Mouse (Mus musculus) cerebral cortex, adult 2 months (tissue): ENCODE results near the gene Tapbp.

Source experiments
- WGBS: fragments of 180-500 bp; shearing (Covaris S2); methylation state at CpG from one replicate; pipeline ENCODE4 v1.1.7; 2018; 5-methylcytosine and 5-hydroxymethylcytosine counted together

Gene Tapbp

GRCm38 (mm10) chr17:33915671-33916250 lies at the start of gene Tapbp, which contains the start of gene Zbtb22:
Gene Tapbp (plus strand): TSS chr17:33915899.
Gene Zbtb22 (plus strand): TSS chr17:33915904.
- whole genome bisulfite sequencing, result 1% methylated on average over 34 of the region's 34 CpGs

- 90% methylated on average over 4 of the region's 12 CpGs for WGBS
Measured at GRCm38 (mm10) chr17:33873537-33873936, 42.2 kb upstream of the Tapbp start, which contains the start of gene Gm7029. Gene Gm7029 (plus strand): TSS chr17:33873837.

DNA sequence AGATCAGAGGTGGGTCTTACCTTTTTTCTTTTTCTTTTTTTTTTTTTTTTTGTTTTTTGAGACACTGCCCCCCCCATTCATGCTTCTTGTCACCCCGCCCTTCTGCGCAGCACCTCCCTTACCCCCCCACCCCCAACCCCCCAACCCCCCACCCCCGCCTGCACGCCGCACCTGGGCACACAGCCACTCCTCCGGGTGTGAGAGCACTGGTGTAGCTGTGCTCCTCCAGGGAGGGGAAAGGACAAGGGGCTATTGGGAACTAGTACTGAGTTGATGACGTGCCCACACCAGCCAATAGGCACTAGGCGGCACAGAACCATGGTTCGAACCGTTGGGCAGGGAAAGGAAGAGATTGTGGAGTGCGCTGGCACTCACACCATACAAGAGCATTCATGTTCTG lies 41.3 kb upstream of the Tapbp start:
- WGBS, result 89% methylated on average over 11 of the region's 11 CpGs

DNA sequence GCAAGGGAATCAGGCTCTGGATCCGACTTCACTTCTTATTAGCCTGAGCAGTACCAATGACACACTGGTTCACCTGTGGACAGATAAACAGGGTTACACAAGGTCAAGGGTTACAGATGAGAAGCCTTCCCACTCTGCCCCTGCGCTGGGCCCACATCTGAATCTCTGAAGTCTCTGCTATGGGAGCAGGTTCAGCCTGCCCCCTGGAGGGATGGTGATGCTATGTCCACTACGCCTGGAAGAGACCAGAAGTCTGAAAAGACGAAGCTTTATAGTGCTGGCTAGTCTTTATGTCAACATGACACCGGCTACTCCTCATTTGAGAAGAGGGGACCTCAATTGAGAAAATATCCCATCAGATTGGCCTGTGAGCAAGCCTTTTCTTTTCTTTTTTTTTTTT lies 39.9 kb upstream of the Tapbp start:
- 85% methylated on average over 5 of the region's 5 CpGs for WGBS

DNA sequence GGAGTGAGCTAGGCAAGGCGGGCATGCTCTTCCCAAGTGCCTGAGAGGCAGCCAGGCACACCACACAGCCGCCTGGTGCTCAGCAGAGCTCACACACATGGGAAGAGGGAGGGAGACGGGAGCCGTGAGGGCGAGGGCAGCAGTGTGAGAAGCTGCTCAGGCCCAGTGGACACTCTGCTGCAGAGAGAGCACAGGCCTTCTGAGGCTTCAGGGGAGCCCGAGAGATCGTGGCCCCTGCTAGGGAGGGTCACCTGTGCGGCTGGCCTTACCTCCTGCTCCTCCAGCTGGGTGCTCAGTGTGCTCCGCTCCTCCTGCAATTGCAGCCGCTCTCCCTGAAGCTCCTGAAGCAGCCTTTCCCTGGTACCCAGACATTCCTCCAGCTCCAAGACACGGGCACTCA lies 31.4 kb upstream of the Tapbp start:
- 92% methylated on average over 10 of the region's 11 CpGs for WGBS

DNA sequence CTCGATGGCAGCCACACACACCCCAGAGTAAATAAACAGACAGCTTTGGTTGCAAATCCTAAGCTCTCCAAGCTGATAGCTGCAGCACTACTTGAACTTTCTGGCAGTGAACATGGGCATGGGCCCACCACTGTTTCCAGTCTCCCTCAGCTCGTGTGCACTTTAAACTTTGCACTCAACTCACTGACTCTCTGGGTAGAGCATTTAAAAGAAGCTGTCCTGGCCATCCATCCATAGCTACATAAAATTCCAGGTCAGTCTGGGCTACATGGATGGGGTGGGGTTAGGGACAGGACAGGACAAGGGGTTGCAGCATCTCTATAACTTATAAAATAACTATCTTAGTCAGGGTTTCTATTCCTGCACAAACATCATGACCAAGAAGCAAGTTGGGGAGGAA lies 27.9 kb upstream of the Tapbp start:
- 77% methylated on average over 2 of the region's 2 CpGs for WGBS

GRCm38 (mm10) chr17:33889941-33890532 lies 25.7 kb upstream of the Tapbp start:
- under 1% methylated on average over 44 of the region's 44 CpGs for WGBS

DNA sequence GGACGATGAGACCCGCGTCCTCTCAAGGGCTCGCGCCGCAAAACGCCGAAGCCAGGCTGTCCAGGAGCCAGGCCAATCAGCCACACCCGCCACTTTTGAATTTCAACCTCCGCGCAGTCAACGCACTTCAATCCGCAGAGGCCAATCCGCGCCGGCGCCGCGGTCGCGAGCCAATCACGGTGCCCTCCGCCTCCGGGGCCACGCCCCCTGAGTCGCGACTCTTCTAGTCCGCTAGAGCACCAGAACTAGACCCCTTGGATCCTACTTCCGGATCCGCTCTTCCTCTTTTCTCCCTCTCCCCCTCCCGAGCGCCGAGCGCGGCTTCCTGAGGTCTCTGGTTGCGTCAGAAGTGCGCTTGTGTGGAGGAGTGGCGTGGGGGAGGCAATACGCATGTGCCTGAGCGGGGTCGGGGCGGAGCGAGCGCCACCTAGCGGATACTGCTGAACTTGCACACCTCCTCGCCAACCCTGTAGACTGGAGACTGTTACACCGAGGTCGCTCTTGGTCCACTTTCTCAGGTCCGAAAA lies 25.1 kb upstream of the Tapbp start, which contains the start of gene Kifc1:
Gene Kifc1 (minus strand): TSS at position 129 of the 527 bp plus-strand sequence.
- WGBS, result under 1% methylated on average over 49 of the region's 49 CpGs

- WGBS, result 51% methylated on average over 2 of the region's 2 CpGs
Measured at GRCm38 (mm10) chr17:33891357-33891756, 24.3 kb upstream of the Tapbp start.

- 68% methylated on average over 6 of the region's 6 CpGs for WGBS
Measured at GRCm38 (mm10) chr17:33891892-33892291, 23.8 kb upstream of the Tapbp start.

DNA sequence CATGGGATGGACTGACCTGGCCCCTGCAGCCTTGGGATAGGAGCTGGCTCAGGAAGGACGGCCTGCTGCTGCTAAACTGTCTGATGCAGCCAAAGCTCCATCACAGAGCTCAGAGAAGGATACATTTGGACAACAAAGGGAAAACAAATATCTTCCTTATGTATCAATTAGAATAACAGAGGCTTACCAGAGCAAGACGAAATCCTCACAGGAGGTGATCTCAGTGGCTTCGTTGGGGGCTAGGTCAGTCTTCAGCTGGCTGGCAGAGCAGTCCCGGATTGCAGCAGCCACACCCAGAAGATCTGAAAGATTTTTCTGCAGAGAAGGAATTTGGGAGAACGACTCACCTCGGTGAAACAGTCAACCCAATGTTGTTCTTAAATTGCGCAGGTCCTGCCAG lies 23.3 kb upstream of the Tapbp start:
- WGBS, result 47% methylated on average over 7 of the region's 7 CpGs

GRCm38 (mm10) chr17:33893011-33893410 lies 22.7 kb upstream of the Tapbp start:
- 86% methylated on average over 4 of the region's 4 CpGs for WGBS

DNA sequence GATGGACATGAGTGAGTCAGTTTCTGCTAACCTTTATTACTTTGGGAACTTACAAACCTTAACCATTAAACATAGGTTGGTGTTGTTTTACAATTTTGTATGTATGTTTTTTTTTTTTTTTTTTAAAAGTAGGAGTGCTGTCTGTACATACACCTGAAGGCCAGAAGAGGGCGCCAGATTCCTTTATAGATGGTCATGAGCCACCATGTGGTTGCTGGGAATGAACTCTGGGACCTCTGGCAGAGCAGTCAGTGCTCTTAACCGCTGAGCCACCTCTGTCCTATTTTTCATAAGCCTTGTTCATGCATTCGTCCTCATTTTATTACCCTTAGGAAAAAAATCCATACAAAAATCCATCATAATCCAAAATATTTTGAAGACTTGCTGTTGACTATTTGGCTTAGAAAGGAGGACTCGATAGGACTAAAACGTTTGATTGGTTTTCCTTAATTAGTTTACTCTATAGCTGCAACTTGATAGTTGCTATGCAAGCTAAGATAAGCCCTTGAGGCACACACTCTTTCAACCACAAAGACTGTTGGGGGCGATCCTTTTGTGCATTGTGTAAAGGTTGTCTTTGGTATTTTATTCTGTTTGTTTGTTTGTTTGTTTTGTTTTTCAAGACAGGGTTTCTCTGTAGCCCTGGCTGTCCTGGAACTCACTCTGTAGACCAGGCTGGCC lies 18.4 kb upstream of the Tapbp start:
- WGBS, result 44% methylated on average over 6 of the region's 6 CpGs

DNA sequence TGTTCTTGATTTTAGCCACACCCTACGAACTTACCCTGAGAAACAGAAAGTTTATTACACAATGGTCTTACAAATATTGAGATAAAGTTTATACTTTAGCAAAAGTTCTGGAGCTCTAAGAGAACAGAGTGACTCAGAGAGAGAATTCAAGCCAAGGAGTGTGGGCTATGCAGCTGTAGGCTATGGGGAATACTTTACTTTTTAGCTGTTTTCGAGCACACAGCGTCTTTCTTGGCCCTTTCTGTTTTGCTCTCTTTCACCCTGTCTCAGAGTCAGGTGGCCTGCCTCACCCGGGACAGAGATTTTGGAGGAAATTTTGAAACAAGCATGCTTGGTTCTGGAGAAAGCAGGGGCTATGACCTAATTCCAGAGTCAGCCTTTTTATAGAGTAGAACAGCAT lies 17.5 kb upstream of the Tapbp start:
- WGBS, result 58% methylated on average over 4 of the region's 4 CpGs

GRCm38 (mm10) chr17:33899642-33900041 lies 16.1 kb upstream of the Tapbp start:
- 70% methylated on average over 4 of the region's 4 CpGs for WGBS

- WGBS, result 70% methylated on average over 7 of the region's 7 CpGs
Measured at GRCm38 (mm10) chr17:33900281-33900988, 15.3 kb upstream of the Tapbp start.

GRCm38 (mm10) chr17:33900989-33901314 lies 14.7 kb upstream of the Tapbp start:
- WGBS, result 95% methylated on average over 4 of the region's 4 CpGs

GRCm38 (mm10) chr17:33901653-33902052 lies 14.0 kb upstream of the Tapbp start:
- 75% methylated on average over 4 of the region's 4 CpGs for WGBS

DNA sequence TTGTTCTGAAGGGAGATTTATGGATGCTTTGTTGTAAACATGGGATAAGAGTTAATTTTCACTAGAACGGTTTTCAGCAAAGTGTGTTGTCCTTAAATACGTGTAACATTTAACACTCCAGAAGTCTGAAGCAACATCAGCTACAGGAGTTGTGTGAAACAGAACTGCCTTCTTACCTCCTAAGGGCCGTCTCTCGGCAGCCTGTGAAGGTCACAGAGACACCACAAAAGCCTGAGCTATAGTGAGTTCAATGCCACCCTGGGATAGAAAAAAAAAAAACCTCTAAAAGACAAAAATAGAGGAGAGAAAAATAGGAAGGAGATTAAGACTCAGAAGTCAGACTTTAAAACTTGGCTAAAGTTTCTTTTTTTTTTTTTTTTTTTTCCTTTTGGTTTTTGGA lies 13.6 kb upstream of the Tapbp start:
- WGBS, result 70% methylated on average over 4 of the region's 4 CpGs

- 77% methylated on average over 7 of the region's 7 CpGs for WGBS
Measured at GRCm38 (mm10) chr17:33902491-33902890, 13.2 kb upstream of the Tapbp start.

GRCm38 (mm10) chr17:33903911-33904651 lies 11.6 kb upstream of the Tapbp start:
- WGBS, result 71% methylated on average over 6 of the region's 6 CpGs

DNA sequence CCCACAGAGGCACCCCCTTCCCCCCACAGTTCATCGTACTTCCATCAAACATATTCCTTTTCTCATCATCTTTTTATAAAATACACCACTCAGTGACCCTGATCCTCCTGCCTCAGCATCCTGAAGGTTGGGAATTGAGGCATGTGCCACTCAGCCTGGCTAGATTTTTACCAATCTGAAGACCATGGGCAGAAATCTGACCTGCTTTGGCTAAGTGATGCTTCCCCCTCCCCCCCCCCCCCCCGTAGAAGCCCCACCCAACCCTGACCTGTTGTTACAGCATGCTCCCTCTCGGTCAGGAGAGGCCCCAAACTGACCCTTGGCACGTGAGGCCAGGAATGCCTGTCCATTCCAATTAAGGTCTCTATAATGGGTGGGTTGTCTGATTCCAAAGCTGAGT lies 10.9 kb upstream of the Tapbp start, which contains the start of gene Platr17:
Gene Platr17 (plus strand): TSS at position 301 of the 400 bp plus-strand sequence.
- WGBS, result 57% methylated on average over 3 of the region's 4 CpGs
